Comparison of ENCODE assay signal across 8 mouse cellular contexts in the genomic region with DNA sequence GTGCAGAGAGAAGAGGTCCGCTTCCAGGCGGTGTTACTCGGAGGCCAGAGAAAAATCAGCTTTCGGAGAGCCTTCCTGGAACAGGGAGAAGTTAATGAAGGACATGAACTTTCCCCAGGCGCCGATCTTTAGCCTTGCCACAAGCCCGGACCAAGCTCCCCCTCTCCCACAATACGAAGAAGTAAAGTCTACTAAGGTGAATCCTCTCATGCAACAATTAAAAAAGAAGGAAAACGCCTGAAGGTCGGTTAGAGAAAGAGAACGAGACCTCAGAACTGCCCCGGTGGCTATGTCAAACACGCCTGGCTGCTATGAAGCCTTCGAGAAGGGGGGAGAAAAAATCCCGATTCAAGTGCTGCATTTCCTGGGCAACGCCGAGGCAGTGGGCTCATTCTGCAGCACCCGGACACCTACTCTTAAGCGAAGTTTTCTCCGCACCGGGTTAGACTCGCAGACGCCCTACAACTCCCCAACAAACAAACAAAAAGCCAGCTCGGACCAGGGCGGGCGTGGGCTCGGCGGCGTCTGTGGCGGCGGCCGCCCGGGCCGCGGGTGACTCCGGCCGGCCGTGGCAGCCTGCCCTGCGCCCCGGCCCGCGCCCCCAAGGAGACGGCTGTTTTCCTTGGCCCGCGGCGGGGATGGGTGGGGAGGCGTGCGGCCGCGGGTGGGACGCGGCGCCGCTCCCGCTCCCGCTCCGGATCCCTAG. TPM values are rescaled to one million over a fixed set of nuclear protein-coding genes. Genes with fewer than 3 reads are reported as not detected.
DNase-seq lines count a peak whose midpoint lies in the region; ATAC-seq and TF ChIP-seq lines count a peak whose summit lies in the region.

No protein-coding gene starts in this region.

- peak overlapping the region; percentile 83 for H3K4me2 ChIP-seq in heart, embryonic 12.5 days
- H3K4me2 ChIP-seq in kidney, postnatal 0 days (ENCODE audit: low read length), result peak overlapping the region; percentile 74

- under 1% methylated on average over 57 of the region's 57 CpGs for WGBS in heart, embryonic 12.5 days
- WGBS in kidney, postnatal 0 days, result under 1% methylated on average over 52 of the region's 57 CpGs
- 1% methylated on average over 57 of the region's 57 CpGs for WGBS in macrophage (ENCODE audit: missing documents)

- H3K27me3 ChIP-seq in heart, embryonic 12.5 days (replicated peaks), result no peaks in the 10 kb centered on the region
- H3K27me3 ChIP-seq in kidney, postnatal 0 days (ENCODE audit: insufficient read depth, low read length), result no peaks in the 10 kb centered on the region

- DNase-seq in urinary bladder, adult 18-20 months (ENCODE audit: low spot score in 2 of 2), result peak; percentile 12 to 47
- no peak for DNase-seq in urinary bladder, postnatal 10 days (ENCODE audit: low spot score)
- peak; percentile 51 for DNase-seq in embryo, embryonic 11 days
- DNase-seq in kidney, postnatal 0 days (ENCODE audit: low spot score), result peak; percentile 61
- DNase-seq in spleen, postnatal 14 days (ENCODE audit: low spot score in 2 of 2), result peak; percentile 12 to 24
- no peak for DNase-seq in left cerebral cortex, adult 8-10 months (ENCODE audit: low spot score in 2 of 2)

- peaks cover 50% of the 10 kb centered on the region for H3K79me2 ChIP-seq in macrophage (ENCODE audit: inconsistent target)

- peak overlapping the region; percentile 98 for H3K9ac ChIP-seq in heart, embryonic 12.5 days
- H3K9ac ChIP-seq in kidney, postnatal 0 days (ENCODE audit: low read depth, low read length), result peak overlapping the region; percentile 95

- H3K9me3 ChIP-seq in heart, embryonic 12.5 days (replicated peaks), result no peaks in the 10 kb centered on the region
- no peaks in the 10 kb centered on the region for H3K9me3 ChIP-seq in kidney, postnatal 0 days (replicated peaks; ENCODE audit: low read length)

- H3K27ac ChIP-seq in heart, embryonic 12.5 days (ENCODE audit: poor library complexity, severe bottlenecking), result peak overlapping the region; percentile 99
- peak overlapping the region; percentile 97 for H3K27ac ChIP-seq in kidney, postnatal 0 days
- H3K27ac ChIP-seq in macrophage, result peak overlapping the region; percentile 29

- no peak for TF ChIP-seq CTCF in kidney, postnatal 0 days (IDR thresholded peaks at IDR 0.05; ENCODE audit: low read depth)

- H3K4me3 ChIP-seq in heart, embryonic 12.5 days, result peak overlapping the region; percentile 94
- peak overlapping the region; percentile 93 for H3K4me3 ChIP-seq in kidney, postnatal 0 days (replicated peaks; ENCODE audit: low read depth, low read length)
- H3K4me3 ChIP-seq in macrophage (ENCODE audit: inconsistent target), result peak overlapping the region; percentile 72

- ATAC-seq in heart, embryonic 12.5 days (ENCODE audit: insufficient number of reproducible peaks, low FRiP score), result no peak; the same call in 1 of the 2 replicates
- peak; percentile 2; the same call in 1 of the 2 replicates for ATAC-seq in kidney, postnatal 0 days (replicated peaks; ENCODE audit: low FRiP score, low read depth)

- H3K4me1 ChIP-seq in heart, embryonic 12.5 days (replicated peaks), result peaks cover 26% of the 10 kb centered on the region
- peaks cover 6% of the 10 kb centered on the region for H3K4me1 ChIP-seq in kidney, postnatal 0 days (replicated peaks; ENCODE audit: insufficient read depth, low read length)

- H3K36me3 ChIP-seq in heart, embryonic 12.5 days, result no peaks in the 10 kb centered on the region
- H3K36me3 ChIP-seq in kidney, postnatal 0 days (ENCODE audit: insufficient read depth, low read length), result no peaks in the 10 kb centered on the region
- no peaks in the 10 kb centered on the region for H3K36me3 ChIP-seq in macrophage (ENCODE audit: inconsistent target)

RNA-seq across cellular contexts. Expression of a gene that starts 0.9 kb away (rescaled TPM):
- polyA plus RNA-seq in heart, embryonic 12.5 days (2016; fragmentation: Nextera tagmentation; extraction: Ambion mirVana), result 28.2 and 32.2 TPM in 2 replicates
- polyA plus RNA-seq in kidney, postnatal 0 days (2015; fragmentation: Nextera tagmentation; extraction: Ambion mirVana), result 8.3 and 9.6 TPM in 2 replicates
- 100 to 1,000 TPM in 9 of 26 experiments, 10 to 100 TPM in 17; 48.2 to 171 (median 89.6) TPM for total RNA-seq in macrophage (2018; cell fraction: chromatin; rRNA removed)
- total RNA-seq in macrophage (2018; cell fraction: cytosol; rRNA removed), result 10 to 100 TPM; 21.1 to 34.3 (median 26.9) TPM
- total RNA-seq in macrophage (2018; cell fraction: nucleus; rRNA removed), result 100 to 1,000 TPM in 2 of 26 experiments, 10 to 100 TPM in 24; 30.6 to 132 (median 55.8) TPM
- polyA plus RNA-seq in macrophage (2018), result 18.4 to 26.0 TPM (median 22.5 TPM) in 3 replicates
- 100 to 1,000 TPM; 218 to 248 (median 233) TPM for total RNA-seq in left cerebral cortex, adult 8-10 months (2022)

Comparison
In these comparisons a context has a peak if more than half of its experiments do, and no peak if none do; other contexts are left out.
1. DNase-seq: peak in urinary bladder, adult 18-20 months (2 of 2), embryo, embryonic 11 days (single experiment), kidney, postnatal 0 days (single experiment) and spleen, postnatal 14 days (2 of 2); none in urinary bladder, postnatal 10 days (single experiment) and left cerebral cortex, adult 8-10 months (0 of 2).
2. H3K27ac ChIP-seq: peak in every context shown above with its lines; median percentile 99 in heart, embryonic 12.5 days; 97 in kidney, postnatal 0 days; 29 in macrophage.
3. Peak in every context shown above with its lines, with median percentiles within 50 percentile points of each other: H3K4me3 ChIP-seq.